Mouse (Mus musculus) liver (tissue): ENCODE results near the gene Ang5.
"Not testable (repeated sequence)": the region's sequence is repeated elsewhere in the genome, so short reads cannot be mapped to it uniquely, and the experiment has no call there.

Experiments used
- DNase-seq: peaks from one replicate; pipeline ENCODE4 v3.0.0-alpha.2; 2020; ENCODE audit warnings: mixed read lengths

The Ang5 gene

GRCm38 (mm10) chr14:43956769-43957168, at the start of gene Ang5:
Gene Ang5 (plus strand): TSS chr14:43957069.
- DNase-seq = not testable (repeated sequence)

- DNase-seq = not testable (repeated sequence)
These were observed 38.7 kb upstream of the Ang5 start for GRCm38 (mm10) chr14:43918214-43918613.

- not testable (repeated sequence) for DNase-seq
These were observed 33.4 kb upstream of the Ang5 start, which contains the start of gene Ear10 for GRCm38 (mm10) chr14:43923459-43923858. Gene Ear10 (minus strand): TSS chr14:43923559.

GRCm38 (mm10) chr14:43924688-43925403, 32.0 kb upstream of the Ang5 start, which contains the start of gene Gm8113:
Gene Gm8113 (plus strand): TSS chr14:43925390.
- DNase-seq = peak; percentile 84

- not testable (repeated sequence) for DNase-seq
These were observed 31.4 kb upstream of the Ang5 start for GRCm38 (mm10) chr14:43925404-43925950.

- peak; percentile 52 for DNase-seq
These were observed 23.9 kb upstream of the Ang5 start for GRCm38 (mm10) chr14:43932991-43933390.

- not testable (repeated sequence) for DNase-seq
These were observed 23.5 kb upstream of the Ang5 start for GRCm38 (mm10) chr14:43933399-43933798.

GRCm38 (mm10) chr14:43953382-43953781, 3.5 kb upstream of the Ang5 start:
- DNase-seq = not testable (repeated sequence)

GRCm38 (mm10) chr14:43955074-43955473, 1.8 kb upstream of the Ang5 start:
- not testable (repeated sequence) for DNase-seq

- no peak for DNase-seq
These were observed 26.6 kb downstream of the Ang5 start for GRCm38 (mm10) chr14:43983454-43983853.

- peak; percentile 85 for DNase-seq
These were observed 27.0 kb downstream of the Ang5 start for GRCm38 (mm10) chr14:43983897-43984296.

- peak; percentile 34 for DNase-seq
These were observed 29.3 kb downstream of the Ang5 start for GRCm38 (mm10) chr14:43986147-43986546.

GRCm38 (mm10) chr14:43987404-43987803, 30.5 kb downstream of the Ang5 start:
- DNase-seq = peak; percentile 82

GRCm38 (mm10) chr14:43998455-43999000, 41.7 kb downstream of the Ang5 start:
- peak; percentile 13 for DNase-seq

GRCm38 (mm10) chr14:44001600-44001999, 44.7 kb downstream of the Ang5 start:
- DNase-seq = peak; percentile 30

GRCm38 (mm10) chr14:44002169-44002568, 45.3 kb downstream of the Ang5 start, which contains the start of gene Ang6:
Gene Ang6 (minus strand): TSS chr14:44002269.
- DNase-seq = no peak

GRCm38 (mm10) chr14:44008021-44008420, 51.2 kb downstream of the Ang5 start:
- DNase-seq = not testable (repeated sequence)

- not testable (repeated sequence) for DNase-seq
These were observed 52.8 kb downstream of the Ang5 start for GRCm38 (mm10) chr14:44009686-44010085.
